Mouse (Mus musculus): ENCODE data around the gene Acad11. TPM values are rescaled to one million over a fixed set of nuclear protein-coding genes. Genes with fewer than 3 reads are reported as not detected.

The Acad11 gene
- polyA plus RNA-seq, 1 experiment = 6.8 TPM

DNA sequence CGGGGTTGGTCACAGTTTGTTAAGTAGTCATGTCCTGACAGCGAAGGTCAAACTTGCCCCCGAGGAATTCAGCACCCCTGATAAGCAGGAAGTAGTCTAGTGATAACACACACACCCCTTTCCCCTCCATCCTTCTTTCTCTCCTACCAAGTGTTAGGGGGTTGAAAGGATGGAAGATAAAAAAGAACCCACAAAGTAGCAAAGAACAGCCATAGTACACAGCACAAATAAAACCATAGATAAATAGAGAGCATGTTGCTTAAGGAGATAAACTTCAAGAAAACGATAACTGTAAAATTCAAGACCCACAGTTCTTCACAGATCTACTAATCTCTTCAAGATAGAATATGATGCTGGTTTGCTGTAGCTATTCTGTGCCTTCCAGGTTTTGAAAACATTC is 7.1 kb downstream of the Acad11 start:
- Histone ChIP-seq H3K4me3 (replicated peaks; ENCODE audit: control insufficient read depth, low read depth, low read length) (no peak overlapping the region), H3K4me1 (ENCODE audit: control insufficient read depth, insufficient read depth, low read length) (no peaks in the 10 kb centered on the region), H3K27ac (ENCODE audit: control insufficient read depth, insufficient read depth, low read depth, low read length, poor library complexity) (no peak overlapping the region)
- no peak for TF ChIP-seq CTCF (IDR thresholded peaks at IDR 0.05; ENCODE audit: control insufficient read depth, insufficient read depth, low read length)
- no peak for TF ChIP-seq POLR2A (IDR thresholded peaks at IDR 0.05; ENCODE audit: borderline replicate concordance, control insufficient read depth, low read depth, low read length)
- 57% methylated on average over 4 of the region's 4 CpGs for WGBS

- TF ChIP-seq POLR2A (IDR thresholded peaks at IDR 0.05; ENCODE audit: borderline replicate concordance, control insufficient read depth, low read depth, low read length) (no peak), CTCF (IDR thresholded peaks at IDR 0.05; ENCODE audit: control insufficient read depth, insufficient read depth, low read length) (no peak)
- 67% methylated on average over 8 of the region's 8 CpGs for WGBS
Measured at GRCm38 (mm10) chr9:104070863-104071604, 7.9 kb downstream of the Acad11 start.

DNA sequence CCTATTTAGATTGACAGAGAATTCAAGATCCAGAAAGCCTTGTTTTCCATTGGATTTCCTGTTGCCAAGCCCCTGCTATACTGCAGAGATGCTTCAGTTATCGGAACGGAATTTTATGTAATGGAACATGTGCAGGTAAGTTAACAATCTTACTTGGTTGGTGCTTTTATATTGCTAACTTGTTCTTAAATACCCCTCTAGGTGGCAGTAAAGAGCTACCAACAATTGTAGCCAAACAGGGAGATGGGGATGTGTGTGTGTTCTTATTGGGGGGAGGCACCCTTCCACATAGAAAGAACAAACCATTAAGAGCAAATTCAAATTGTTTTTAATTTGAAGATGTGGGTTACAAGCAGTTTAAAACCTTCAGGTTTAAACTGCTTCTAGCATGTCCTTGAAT is 12.6 kb downstream of the Acad11 start:
- no peak overlapping the region for H3K4me3 ChIP-seq (replicated peaks; ENCODE audit: control insufficient read depth, low read depth, low read length)
- H3K27ac ChIP-seq (ENCODE audit: control insufficient read depth, insufficient read depth, low read depth, low read length, poor library complexity) = no peak overlapping the region
- no peak for TF ChIP-seq POLR2A (IDR thresholded peaks at IDR 0.05; ENCODE audit: borderline replicate concordance, control insufficient read depth, low read depth, low read length)
- no peak for TF ChIP-seq CTCF (IDR thresholded peaks at IDR 0.05; ENCODE audit: control insufficient read depth, insufficient read depth, low read length)
- WGBS = 78% methylated on average over 2 of the region's 2 CpGs
- no peaks in the 10 kb centered on the region; the same call in none of the 2 replicates for H3K4me1 ChIP-seq (ENCODE audit: control insufficient read depth, insufficient read depth, low read length)

More at GRCm38 (mm10) chr9:104070863-104071604, 7.9 kb downstream of the Acad11 start:
- no peak overlapping the region for H3K27ac ChIP-seq (ENCODE audit: control insufficient read depth, insufficient read depth, low read depth, low read length, poor library complexity)
- H3K4me3 ChIP-seq (replicated peaks; ENCODE audit: control insufficient read depth, low read depth, low read length) = no peak overlapping the region
- H3K4me1 ChIP-seq (ENCODE audit: control insufficient read depth, insufficient read depth, low read length) = no peaks in the 10 kb centered on the region

DNA sequence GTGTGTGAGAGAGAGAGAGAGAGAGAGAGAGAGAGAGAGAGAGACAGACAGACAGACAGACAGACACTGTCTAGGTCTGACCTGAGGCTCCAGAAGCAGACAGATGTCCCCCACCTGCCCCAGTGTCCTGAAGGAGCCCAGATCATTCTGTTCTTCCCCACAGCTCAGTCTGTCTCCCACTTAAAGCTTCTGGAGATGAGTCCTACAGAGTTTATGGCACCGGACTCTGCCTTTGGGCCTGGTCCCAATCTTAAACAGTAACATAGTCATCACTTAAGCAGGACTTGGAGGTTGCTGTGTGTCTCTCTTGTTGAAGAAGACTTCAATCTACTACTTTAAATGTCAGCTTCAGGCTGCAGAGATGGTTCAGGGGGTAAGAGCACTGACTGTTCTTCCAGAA is 15.6 kb downstream of the Acad11 start:
- 91% methylated on average over 1 of the region's 1 CpGs for WGBS
- Histone ChIP-seq H3K27ac (ENCODE audit: control insufficient read depth, insufficient read depth, low read depth, low read length, poor library complexity) (no peak overlapping the region), H3K4me3 (replicated peaks; ENCODE audit: control insufficient read depth, low read depth, low read length) (no peak overlapping the region), H3K4me1 (ENCODE audit: control insufficient read depth, insufficient read depth, low read length) (no peaks in the 10 kb centered on the region; the same call in none of the 2 replicates)
- TF ChIP-seq POLR2A (IDR thresholded peaks at IDR 0.05; ENCODE audit: borderline replicate concordance, control insufficient read depth, low read depth, low read length) (no peak), CTCF (IDR thresholded peaks at IDR 0.05; ENCODE audit: control insufficient read depth, insufficient read depth, low read length) (no peak)

GRCm38 (mm10) chr9:104079379-104079778 is 16.2 kb downstream of the Acad11 start:
- WGBS = 24% methylated on average over 5 of the region's 5 CpGs

GRCm38 (mm10) chr9:104080038-104080437 is 16.9 kb downstream of the Acad11 start:
- no peak for TF ChIP-seq POLR2A (IDR thresholded peaks at IDR 0.05; ENCODE audit: borderline replicate concordance, control insufficient read depth, low read depth, low read length)
- no peak for TF ChIP-seq CTCF (IDR thresholded peaks at IDR 0.05; ENCODE audit: control insufficient read depth, insufficient read depth, low read length)
- H3K27ac ChIP-seq (ENCODE audit: control insufficient read depth, insufficient read depth, low read depth, low read length, poor library complexity) = no peak overlapping the region
- 73% methylated on average over 3 of the region's 3 CpGs for WGBS
- H3K4me3 ChIP-seq (replicated peaks; ENCODE audit: control insufficient read depth, low read depth, low read length) = no peak overlapping the region
- no peaks in the 10 kb centered on the region; the same call in none of the 2 replicates for H3K4me1 ChIP-seq (ENCODE audit: control insufficient read depth, insufficient read depth, low read length)

More at GRCm38 (mm10) chr9:104079379-104079778, 16.2 kb downstream of the Acad11 start:
- Histone ChIP-seq H3K4me1 (ENCODE audit: control insufficient read depth, insufficient read depth, low read length) (no peaks in the 10 kb centered on the region; the same call in none of the 2 replicates), H3K4me3 (replicated peaks; ENCODE audit: control insufficient read depth, low read depth, low read length) (no peak overlapping the region), H3K27ac (ENCODE audit: control insufficient read depth, insufficient read depth, low read depth, low read length, poor library complexity) (no peak overlapping the region)
- TF ChIP-seq CTCF (IDR thresholded peaks at IDR 0.05; ENCODE audit: control insufficient read depth, insufficient read depth, low read length) (peak; percentile 69), POLR2A (IDR thresholded peaks at IDR 0.05; ENCODE audit: borderline replicate concordance, control insufficient read depth, low read depth, low read length) (no peak)

GRCm38 (mm10) chr9:104085730-104086429 is 22.7 kb downstream of the Acad11 start:
- H3K27ac ChIP-seq (ENCODE audit: control insufficient read depth, insufficient read depth, low read depth, low read length, poor library complexity) = no peak overlapping the region
- 77% methylated on average over 4 of the region's 4 CpGs for WGBS
- TF ChIP-seq POLR2A (IDR thresholded peaks at IDR 0.05; ENCODE audit: borderline replicate concordance, control insufficient read depth, low read depth, low read length) = no peak
- no peak for TF ChIP-seq CTCF (IDR thresholded peaks at IDR 0.05; ENCODE audit: control insufficient read depth, insufficient read depth, low read length)
- H3K4me3 ChIP-seq (replicated peaks; ENCODE audit: control insufficient read depth, low read depth, low read length) = no peak overlapping the region
- H3K4me1 ChIP-seq (ENCODE audit: control insufficient read depth, insufficient read depth, low read length) = no peaks in the 10 kb centered on the region

DNA sequence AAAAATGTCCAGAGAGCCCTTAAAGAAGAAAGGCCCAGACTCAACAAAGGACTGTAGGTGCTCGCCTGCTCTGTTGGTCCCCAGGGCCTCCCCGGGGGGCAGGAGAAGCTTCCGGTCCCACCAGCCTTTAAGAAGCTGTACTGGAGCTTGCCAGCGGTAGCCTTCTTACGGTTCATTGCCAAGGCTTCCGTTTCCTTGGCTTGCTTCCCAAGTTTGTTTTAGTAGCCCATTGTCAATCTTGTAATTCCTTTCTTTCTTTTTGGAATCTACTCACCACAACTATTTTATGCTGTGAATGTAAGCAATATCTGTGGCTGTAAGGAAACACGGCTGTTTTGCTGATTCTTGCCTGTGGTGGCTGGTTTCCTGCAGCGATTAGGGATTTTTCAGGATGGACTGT is 25.4 kb downstream of the Acad11 start:
- Histone ChIP-seq H3K4me1 (ENCODE audit: control insufficient read depth, insufficient read depth, low read length) (no peaks in the 10 kb centered on the region), H3K4me3 (replicated peaks; ENCODE audit: control insufficient read depth, low read depth, low read length) (no peak overlapping the region), H3K27ac (ENCODE audit: control insufficient read depth, insufficient read depth, low read depth, low read length, poor library complexity) (no peak overlapping the region)
- TF ChIP-seq POLR2A (IDR thresholded peaks at IDR 0.05; ENCODE audit: borderline replicate concordance, control insufficient read depth, low read depth, low read length) = no peak
- TF ChIP-seq CTCF (IDR thresholded peaks at IDR 0.05; ENCODE audit: control insufficient read depth, insufficient read depth, low read length) = no peak
- WGBS = 62% methylated on average over 8 of the region's 8 CpGs

Data from bone marrow, adult 2 months (tissue).